Comparison of ENCODE assay signal across 17 mouse cellular contexts in genomic region chr9:25629531-25630099, GRCm38 (mm10).
DNase-seq lines count a peak whose midpoint lies in the region; ATAC-seq and TF ChIP-seq lines count a peak whose summit lies in the region.
"Had no signal": no experiment of that assay in that cellular context is flagged by ENCODE, and none has a peak within 500 bp of the region (broad histone marks: within the 10 kb centered on the region; RNA-seq: fewer than 3 reads in every experiment).

No protein-coding gene starts in this region.

- no peaks in the 10 kb centered on the region for H3K27me3 ChIP-seq in midbrain, embryonic 12.5 days
- no peaks in the 10 kb centered on the region for H3K27me3 ChIP-seq in midbrain, postnatal 0 days (ENCODE audit: insufficient read depth, low read length)
- no peaks in the 10 kb centered on the region for H3K27me3 ChIP-seq in forebrain, embryonic 12.5 days
- H3K27me3 ChIP-seq in forebrain, embryonic 15.5 days, result no peaks in the 10 kb centered on the region
- H3K27me3 ChIP-seq in liver, embryonic 11.5 days (replicated peaks; ENCODE audit: control insufficient read depth, insufficient read depth, low read length), result no peaks in the 10 kb centered on the region
- H3K27me3 ChIP-seq: embryonic facial prominence, embryonic 13.5 days; heart, embryonic 13.5 days; hindbrain, embryonic 15.5 days had no signal

- 61% methylated on average over 5 of the region's 5 CpGs for WGBS in midbrain, embryonic 12.5 days
- WGBS in midbrain, postnatal 0 days, result 58% methylated on average over 5 of the region's 5 CpGs
- WGBS in forebrain, embryonic 12.5 days, result 46% methylated on average over 5 of the region's 5 CpGs
- 31% methylated on average over 5 of the region's 5 CpGs for WGBS in forebrain, embryonic 15.5 days
- 69% methylated on average over 5 of the region's 5 CpGs for WGBS in liver, embryonic 11.5 days

- DNase-seq in midbrain, postnatal 0 days (ENCODE audit: low spot score), result no peak
- no peak for DNase-seq in liver, embryonic 11.5 days (ENCODE audit: low spot score)
- DNase-seq: adrenal gland, adult 2 months; adrenal gland, postnatal 25 days; cerebellum, adult 11-12 months; cerebellum, adult 9-10 months; cerebellum, postnatal 36 days; gastrocnemius, postnatal 14 days; heart, postnatal 36 days had no signal

- no peaks in the 10 kb centered on the region for H3K4me1 ChIP-seq in midbrain, embryonic 12.5 days
- no peaks in the 10 kb centered on the region for H3K4me1 ChIP-seq in midbrain, postnatal 0 days (ENCODE audit: insufficient read depth, low read length)
- H3K4me1 ChIP-seq in forebrain, embryonic 12.5 days, result peaks cover 5% of the 10 kb centered on the region; the same call in 1 of the 2 replicates
- peaks cover 10% of the 10 kb centered on the region for H3K4me1 ChIP-seq in forebrain, embryonic 15.5 days
- no peaks in the 10 kb centered on the region for H3K4me1 ChIP-seq in liver, embryonic 11.5 days (replicated peaks; ENCODE audit: control insufficient read depth, insufficient read depth, low read length)
- H3K4me1 ChIP-seq: embryonic facial prominence, embryonic 13.5 days; heart, embryonic 13.5 days; hindbrain, embryonic 15.5 days had no signal

- H3K36me3 ChIP-seq in midbrain, embryonic 12.5 days, result no peaks in the 10 kb centered on the region
- H3K36me3 ChIP-seq in midbrain, postnatal 0 days (ENCODE audit: insufficient read depth, low read length), result no peaks in the 10 kb centered on the region
- H3K36me3 ChIP-seq in forebrain, embryonic 12.5 days (replicated peaks), result no peaks in the 10 kb centered on the region
- no peaks in the 10 kb centered on the region for H3K36me3 ChIP-seq in forebrain, embryonic 15.5 days
- no peaks in the 10 kb centered on the region for H3K36me3 ChIP-seq in liver, embryonic 11.5 days (ENCODE audit: control insufficient read depth, insufficient read depth, low read length)
- H3K36me3 ChIP-seq: embryonic facial prominence, embryonic 13.5 days; heart, embryonic 13.5 days; hindbrain, embryonic 15.5 days had no signal

- no peak overlapping the region for H3K9ac ChIP-seq in midbrain, embryonic 12.5 days (replicated peaks)
- H3K9ac ChIP-seq in midbrain, postnatal 0 days (replicated peaks; ENCODE audit: low read length, poor library complexity, severe bottlenecking), result no peak overlapping the region
- no peak overlapping the region for H3K9ac ChIP-seq in forebrain, embryonic 12.5 days
- no peak overlapping the region for H3K9ac ChIP-seq in forebrain, embryonic 15.5 days (replicated peaks)
- H3K9ac ChIP-seq in liver, embryonic 11.5 days (ENCODE audit: low read depth, low read length), result no peak overlapping the region
- H3K9ac ChIP-seq: embryonic facial prominence, embryonic 13.5 days; heart, embryonic 13.5 days; hindbrain, embryonic 15.5 days had no signal

- H3K27ac ChIP-seq in midbrain, embryonic 12.5 days (replicated peaks), result no peak overlapping the region
- H3K27ac ChIP-seq in midbrain, postnatal 0 days (ENCODE audit: low read depth, low read length), result no peak overlapping the region
- H3K27ac ChIP-seq in forebrain, embryonic 12.5 days, result peak overlapping the region; percentile 36; the same call in 1 of the 2 replicates
- H3K27ac ChIP-seq in forebrain, embryonic 15.5 days (replicated peaks), result no peak overlapping the region
- H3K27ac ChIP-seq in liver, embryonic 11.5 days (ENCODE audit: low read depth, low read length), result no peak overlapping the region
- H3K27ac ChIP-seq: embryonic facial prominence, embryonic 13.5 days; heart, embryonic 13.5 days; hindbrain, embryonic 15.5 days had no signal

- H3K9me3 ChIP-seq in midbrain, embryonic 12.5 days, result no peaks in the 10 kb centered on the region
- H3K9me3 ChIP-seq in midbrain, postnatal 0 days (ENCODE audit: low read length), result no peaks in the 10 kb centered on the region
- H3K9me3 ChIP-seq in forebrain, embryonic 12.5 days, result no peaks in the 10 kb centered on the region
- no peaks in the 10 kb centered on the region for H3K9me3 ChIP-seq in forebrain, embryonic 15.5 days
- H3K9me3 ChIP-seq in liver, embryonic 11.5 days (ENCODE audit: control insufficient read depth, low read length), result no peaks in the 10 kb centered on the region
- H3K9me3 ChIP-seq: embryonic facial prominence, embryonic 13.5 days; heart, embryonic 13.5 days; hindbrain, embryonic 15.5 days had no signal

- 0 out of 2 replicates have a peak, but pooled peaks have one; percentile 27 for ATAC-seq in midbrain, embryonic 12.5 days (ENCODE audit: low FRiP score, low read depth)
- ATAC-seq in midbrain, postnatal 0 days (ENCODE audit: low FRiP score), result no peak
- ATAC-seq in forebrain, embryonic 12.5 days (ENCODE audit: low FRiP score), result peak; percentile 80; the same call in 1 of the 2 replicates
- peak; percentile 78 for ATAC-seq in forebrain, embryonic 15.5 days (replicated peaks)
- ATAC-seq in liver, embryonic 11.5 days (replicated peaks; ENCODE audit: low FRiP score), result no peak
- ATAC-seq in megakaryocyte progenitor cell, adult 5-6 weeks (replicated peaks; ENCODE audit: poor library complexity), result no peak
- ATAC-seq: intestine, embryonic 16.5 days had no signal

- no peak for TF ChIP-seq CTCF in midbrain, postnatal 0 days (IDR thresholded peaks at IDR 0.05)

- no peak overlapping the region for H3K4me2 ChIP-seq in midbrain, embryonic 12.5 days (replicated peaks)
- no peak overlapping the region for H3K4me2 ChIP-seq in midbrain, postnatal 0 days (ENCODE audit: low read depth, low read length, poor library complexity, severe bottlenecking)
- no peak overlapping the region for H3K4me2 ChIP-seq in forebrain, embryonic 12.5 days
- H3K4me2 ChIP-seq in forebrain, embryonic 15.5 days (replicated peaks), result no peak overlapping the region
- H3K4me2 ChIP-seq in liver, embryonic 11.5 days, result no peak overlapping the region
- H3K4me2 ChIP-seq: embryonic facial prominence, embryonic 13.5 days; heart, embryonic 13.5 days; hindbrain, embryonic 15.5 days had no signal

- no peak overlapping the region for H3K4me3 ChIP-seq in midbrain, embryonic 12.5 days
- no peak overlapping the region for H3K4me3 ChIP-seq in midbrain, postnatal 0 days (ENCODE audit: low read depth, low read length)
- H3K4me3 ChIP-seq in forebrain, embryonic 12.5 days (replicated peaks), result no peak overlapping the region
- H3K4me3 ChIP-seq in forebrain, embryonic 15.5 days, result no peak overlapping the region
- H3K4me3 ChIP-seq in liver, embryonic 11.5 days (ENCODE audit: low read depth, low read length), result no peak overlapping the region
- H3K4me3 ChIP-seq: embryonic facial prominence, embryonic 13.5 days; heart, embryonic 13.5 days; hindbrain, embryonic 15.5 days had no signal

Comparison
In these comparisons a context has a peak if more than half of its experiments do, and no peak if none do; other contexts are left out.
1. ATAC-seq: peak in midbrain, embryonic 12.5 days (single experiment), forebrain, embryonic 12.5 days (single experiment) and forebrain, embryonic 15.5 days (single experiment); none in midbrain, postnatal 0 days (single experiment), liver, embryonic 11.5 days (single experiment) and megakaryocyte progenitor cell, adult 5-6 weeks (single experiment).